ENCODE assay signal across 9 mouse cellular contexts in the genomic region with DNA sequence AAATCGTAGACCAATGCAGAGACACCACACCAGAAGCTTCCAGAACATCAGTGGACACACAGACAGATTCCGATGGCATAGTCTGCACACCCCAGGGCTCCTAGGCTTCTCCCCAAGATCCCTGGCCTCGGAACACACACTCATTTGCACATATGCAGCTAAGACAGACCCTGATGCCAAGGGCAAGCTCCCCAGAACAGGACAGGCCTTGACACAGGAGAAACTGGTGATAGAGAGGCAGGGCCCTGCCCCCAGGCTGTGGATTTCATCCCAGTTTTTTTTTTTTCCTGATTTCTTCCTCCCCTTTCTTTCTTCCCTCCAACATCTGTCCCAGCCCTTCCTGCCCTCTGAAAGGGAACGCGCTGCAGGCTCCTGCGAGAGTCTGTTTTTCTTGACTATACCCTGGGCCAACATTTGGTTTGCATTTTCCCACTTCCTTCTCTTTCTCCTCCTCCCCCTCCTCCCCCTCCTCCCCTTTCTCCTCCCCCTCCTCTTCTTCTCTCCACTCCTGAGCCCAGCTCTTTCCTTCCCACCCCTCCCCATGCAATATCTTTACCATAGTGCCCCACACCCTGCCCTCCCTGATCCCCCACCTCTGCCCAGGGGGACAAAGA. TPM values are rescaled to one million over a fixed set of nuclear protein-coding genes. Genes with fewer than 3 reads are reported as not detected.
DNase-seq lines count a peak whose midpoint lies in the region; ATAC-seq lines count a peak whose summit lies in the region.
"Had no signal": no experiment of that assay in that cellular context is flagged by ENCODE, and none has a peak within 500 bp of the region (broad histone marks: within the 10 kb centered on the region; RNA-seq: fewer than 3 reads in every experiment).

No protein-coding gene starts in this region.

- 37% methylated on average over 6 of the region's 6 CpGs for WGBS in midbrain, embryonic 14.5 days
- 54% methylated on average over 6 of the region's 6 CpGs for WGBS in midbrain, embryonic 15.5 days
- 35% methylated on average over 6 of the region's 6 CpGs for WGBS in hindbrain, embryonic 16.5 days
- 25% methylated on average over 6 of the region's 6 CpGs for WGBS in stomach, embryonic 14.5 days

- peaks cover 15% of the 10 kb centered on the region for H3K4me1 ChIP-seq in midbrain, embryonic 14.5 days (ENCODE audit: control insufficient read depth, insufficient read depth, low read length)
- H3K4me1 ChIP-seq in midbrain, embryonic 15.5 days, result peaks cover 5% of the 10 kb centered on the region; the same call in 1 of the 2 replicates
- H3K4me1 ChIP-seq in hindbrain, embryonic 16.5 days (ENCODE audit: control insufficient read depth, insufficient read depth, low read depth, low read length), result peaks cover 13% of the 10 kb centered on the region
- peaks cover 23% of the 10 kb centered on the region for H3K4me1 ChIP-seq in stomach, embryonic 14.5 days (ENCODE audit: control insufficient read depth, insufficient read depth, low read length)

- intact Hi-C loops in gastrocnemius, postnatal 14 days (cut with DNase I; ENCODE audit: low total_unique reads), result no loop called here

- no peak for ATAC-seq in midbrain, embryonic 14.5 days (ENCODE audit: low FRiP score, low TSS enrichment)
- no peak for ATAC-seq in midbrain, embryonic 15.5 days (replicated peaks)
- no peak for ATAC-seq in hindbrain, embryonic 16.5 days
- ATAC-seq in stomach, embryonic 14.5 days (ENCODE audit: insufficient number of reproducible peaks, insufficient read depth, low FRiP score, low read depth), result no peak; the same call in 1 of the 2 replicates

- no peaks in the 10 kb centered on the region for H3K9me3 ChIP-seq in midbrain, embryonic 14.5 days (ENCODE audit: control insufficient read depth, low read length)
- no peaks in the 10 kb centered on the region for H3K9me3 ChIP-seq in midbrain, embryonic 15.5 days
- H3K9me3 ChIP-seq in hindbrain, embryonic 16.5 days (ENCODE audit: control insufficient read depth, low read length), result no peaks in the 10 kb centered on the region
- no peaks in the 10 kb centered on the region for H3K9me3 ChIP-seq in stomach, embryonic 14.5 days (ENCODE audit: control insufficient read depth, low read depth, low read length)
- H3K9me3 ChIP-seq: hindbrain, embryonic 15.5 days had no signal

- no peak overlapping the region for H3K4me2 ChIP-seq in midbrain, embryonic 14.5 days (ENCODE audit: low read length)
- no peak overlapping the region for H3K4me2 ChIP-seq in midbrain, embryonic 15.5 days
- no peak overlapping the region for H3K4me2 ChIP-seq in hindbrain, embryonic 16.5 days (ENCODE audit: low read length)
- peak overlapping the region; percentile 38; the same call in 1 of the 2 replicates for H3K4me2 ChIP-seq in stomach, embryonic 14.5 days (replicated peaks; ENCODE audit: low read depth, low read length)
- H3K4me2 ChIP-seq: hindbrain, embryonic 15.5 days had no signal

- H3K27ac ChIP-seq in midbrain, embryonic 14.5 days (replicated peaks; ENCODE audit: low read depth, low read length), result no peak overlapping the region
- no peak overlapping the region for H3K27ac ChIP-seq in midbrain, embryonic 15.5 days
- peak overlapping the region; percentile 50 for H3K27ac ChIP-seq in hindbrain, embryonic 16.5 days (ENCODE audit: low read depth, low read length)
- H3K27ac ChIP-seq in stomach, embryonic 14.5 days (ENCODE audit: low read length), result peak overlapping the region; percentile 90
- H3K27ac ChIP-seq: hindbrain, embryonic 15.5 days had no signal

- H3K4me3 ChIP-seq in midbrain, embryonic 14.5 days (replicated peaks; ENCODE audit: low read depth, low read length), result no peak overlapping the region
- H3K4me3 ChIP-seq in midbrain, embryonic 15.5 days, result no peak overlapping the region
- no peak overlapping the region for H3K4me3 ChIP-seq in hindbrain, embryonic 16.5 days (ENCODE audit: low read length)
- H3K4me3 ChIP-seq in stomach, embryonic 14.5 days (ENCODE audit: low read depth, low read length), result no peak overlapping the region
- H3K4me3 ChIP-seq: hindbrain, embryonic 15.5 days had no signal

- DNase-seq in gastrocnemius, postnatal 14 days, result peak; percentile 32
- DNase-seq in gastrocnemius, postnatal 10 days, result no peak
- no peak for DNase-seq in midbrain, embryonic 14.5 days
- DNase-seq in urinary bladder, adult 18-20 months (ENCODE audit: low spot score in 2 of 2), result no peak
- DNase-seq in cerebellum, postnatal 4 days (ENCODE audit: low spot score in 2 of 2), result no peak

- 0 out of 2 replicates have a peak overlapping the region, but pooled peaks have one; percentile 16 for H3K9ac ChIP-seq in midbrain, embryonic 14.5 days (replicated peaks; ENCODE audit: low read length)
- no peak overlapping the region for H3K9ac ChIP-seq in midbrain, embryonic 15.5 days
- no peak overlapping the region for H3K9ac ChIP-seq in hindbrain, embryonic 16.5 days (ENCODE audit: low read depth, low read length)
- H3K9ac ChIP-seq in stomach, embryonic 14.5 days (replicated peaks; ENCODE audit: low read depth, low read length), result no peak overlapping the region
- H3K9ac ChIP-seq: hindbrain, embryonic 15.5 days had no signal

- H3K27me3 ChIP-seq in midbrain, embryonic 14.5 days (ENCODE audit: control insufficient read depth, insufficient read depth, low read length), result no peaks in the 10 kb centered on the region
- H3K27me3 ChIP-seq in midbrain, embryonic 15.5 days (replicated peaks), result 0 out of 2 replicates have a peak, but pooled peaks cover 3% of the 10 kb centered on the region
- H3K27me3 ChIP-seq in hindbrain, embryonic 16.5 days (replicated peaks; ENCODE audit: control insufficient read depth, insufficient read depth, low read length), result no peaks in the 10 kb centered on the region
- H3K27me3 ChIP-seq in stomach, embryonic 14.5 days (ENCODE audit: control insufficient read depth, insufficient read depth, low read length), result peaks cover 8% of the 10 kb centered on the region; the same call in 1 of the 2 replicates
- H3K27me3 ChIP-seq: hindbrain, embryonic 15.5 days had no signal

- no peaks in the 10 kb centered on the region for H3K36me3 ChIP-seq in midbrain, embryonic 14.5 days (ENCODE audit: control insufficient read depth, insufficient read depth, low read length)
- no peaks in the 10 kb centered on the region for H3K36me3 ChIP-seq in midbrain, embryonic 15.5 days (replicated peaks)
- H3K36me3 ChIP-seq in hindbrain, embryonic 16.5 days (ENCODE audit: control insufficient read depth, insufficient read depth, low read length), result no peaks in the 10 kb centered on the region
- no peaks in the 10 kb centered on the region for H3K36me3 ChIP-seq in stomach, embryonic 14.5 days (ENCODE audit: control insufficient read depth, insufficient read depth, low read length)
- H3K36me3 ChIP-seq: hindbrain, embryonic 15.5 days had no signal

RNA-seq across cellular contexts. Expression of gene Tns1, which starts 32.5 kb away (rescaled TPM):
- 100 to 1,000 TPM; 176 to 217 TPM for total RNA-seq in gastrocnemius, postnatal 14 days (2021)
- total RNA-seq in gastrocnemius, postnatal 10 days (2021), result 100 to 1,000 TPM; 193 to 196 TPM
- 7.6 and 11.0 TPM in 2 replicates for polyA plus RNA-seq in midbrain, embryonic 14.5 days (2014; fragmentation: Nextera tagmentation; extraction: Ambion mirVana)
- 12.5 and 15.2 TPM in 2 replicates for polyA plus RNA-seq in midbrain, embryonic 15.5 days (2015; fragmentation: Nextera tagmentation; extraction: Ambion mirVana)
- polyA plus RNA-seq in hindbrain, embryonic 16.5 days (2015; fragmentation: Nextera tagmentation; extraction: Ambion mirVana), result 13.5 and 13.7 TPM in 2 replicates
- 35.3 and 37.9 TPM in 2 replicates for polyA plus RNA-seq in stomach, embryonic 14.5 days (2014; fragmentation: Nextera tagmentation; extraction: Ambion mirVana)

RNA-seq across cellular contexts. Expression of gene Rufy4, which starts 33.6 kb away (rescaled TPM):
- under 1 TPM in 1 of 2 experiments, not detected in 1; 0.09 TPM for total RNA-seq in gastrocnemius, postnatal 14 days (2021)
- 1 to 10 TPM in 1 of 2 experiments, under 1 TPM in 1; 0.12 to 1.2 TPM for total RNA-seq in gastrocnemius, postnatal 10 days (2021)
- 0.12 and 0.33 TPM in 2 replicates for polyA plus RNA-seq in midbrain, embryonic 14.5 days (2014; fragmentation: Nextera tagmentation; extraction: Ambion mirVana)
- polyA plus RNA-seq in midbrain, embryonic 15.5 days (2015; fragmentation: Nextera tagmentation; extraction: Ambion mirVana), result 0.15 and 0.25 TPM in 2 replicates
- polyA plus RNA-seq in hindbrain, embryonic 16.5 days (2015; fragmentation: Nextera tagmentation; extraction: Ambion mirVana), result 0.14 and 0.35 TPM in 2 replicates
- polyA plus RNA-seq in stomach, embryonic 14.5 days (2014; fragmentation: Nextera tagmentation; extraction: Ambion mirVana), result 0.25 and 0.26 TPM in 2 replicates

Comparison
In these comparisons a context has a peak if more than half of its experiments do, and no peak if none do; other contexts are left out.
1. H3K27ac ChIP-seq: peak in hindbrain, embryonic 16.5 days (single experiment) and stomach, embryonic 14.5 days (single experiment); none in midbrain, embryonic 14.5 days (single experiment) and midbrain, embryonic 15.5 days (single experiment).